Mouse (Mus musculus) adrenal gland, postnatal 14 days (tissue): ENCODE measurements around the gene Pogz. TPM values are rescaled to one million over a fixed set of nuclear protein-coding genes. Genes with fewer than 3 reads are reported as not detected.
A peak's percentile ranks its signal among the peaks of the same experiment; 100 is the strongest.
"Not testable (repeated sequence)": the region's sequence is repeated elsewhere in the genome, so short reads cannot be mapped to it uniquely, and the experiment has no call there.

Experiments used
- DNase-seq: peaks from one replicate; pipeline ENCODE4 v3.0.0; 2021; ENCODE audit warnings: mixed read lengths
- total RNA-seq: library from RNA; stranded (reverse); gene quantifications from 2 replicates; pipeline ENCODE4 v1.2.3, GENCODE M21; 2021

Pogz gene
- total RNA-seq, 1 experiment from 2014 or later: 29.1 TPM

- DNase-seq: no peak
Measured at GRCm38 (mm10) chr3:94915903-94916741, 78.8 kb downstream of the Pogz start.

DNA sequence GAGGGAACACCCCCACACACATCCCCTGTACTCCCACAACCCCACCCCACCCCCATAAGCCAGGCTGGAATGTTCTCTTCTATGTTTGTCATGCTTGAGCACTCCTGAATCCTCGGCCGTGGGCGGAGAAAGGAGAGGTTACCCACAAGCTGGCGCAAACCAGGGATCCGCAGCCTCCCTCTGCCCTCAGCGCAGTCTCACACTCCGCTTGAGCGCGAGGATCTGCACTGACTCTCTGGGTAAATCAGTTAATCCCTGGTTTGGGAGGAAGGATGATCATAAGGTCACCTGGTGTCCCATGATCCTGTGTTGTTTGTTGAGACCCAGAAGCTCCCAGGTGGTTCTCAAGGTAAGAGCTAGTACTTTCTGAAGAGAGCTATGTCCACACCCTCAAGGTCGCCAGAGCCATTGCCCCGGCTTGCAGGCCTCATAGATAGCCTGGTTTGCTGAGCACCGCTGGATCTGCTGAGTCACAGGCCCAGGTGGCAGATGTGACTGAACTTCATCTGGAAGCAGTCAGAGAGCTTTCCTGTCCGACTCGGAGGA is 80.5 kb downstream of the Pogz start:
- no peak for DNase-seq

GRCm38 (mm10) chr3:94918845-94919244 is 81.5 kb downstream of the Pogz start:
- no peak for DNase-seq

DNA sequence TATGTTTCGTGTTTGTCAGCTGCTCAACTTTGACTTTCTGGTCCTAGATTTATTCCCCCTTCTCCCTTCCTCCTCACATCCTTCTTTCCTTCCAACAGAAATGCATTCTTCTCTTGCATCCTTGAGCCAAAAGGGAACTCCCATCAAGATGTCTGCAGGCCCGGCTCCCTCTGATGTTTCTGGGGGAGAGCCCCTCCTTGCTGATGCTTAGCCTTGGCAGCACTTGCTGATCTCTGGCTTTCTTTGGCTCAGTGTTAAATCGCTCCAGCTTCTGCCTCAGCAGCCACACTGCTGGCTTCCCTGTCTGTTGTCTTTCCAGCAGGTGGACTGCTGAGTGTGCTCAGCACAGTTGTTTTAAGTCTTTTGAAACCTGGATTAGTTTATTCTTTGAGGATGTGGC is 83.7 kb downstream of the Pogz start:
- peak; percentile 49 for DNase-seq

DNA sequence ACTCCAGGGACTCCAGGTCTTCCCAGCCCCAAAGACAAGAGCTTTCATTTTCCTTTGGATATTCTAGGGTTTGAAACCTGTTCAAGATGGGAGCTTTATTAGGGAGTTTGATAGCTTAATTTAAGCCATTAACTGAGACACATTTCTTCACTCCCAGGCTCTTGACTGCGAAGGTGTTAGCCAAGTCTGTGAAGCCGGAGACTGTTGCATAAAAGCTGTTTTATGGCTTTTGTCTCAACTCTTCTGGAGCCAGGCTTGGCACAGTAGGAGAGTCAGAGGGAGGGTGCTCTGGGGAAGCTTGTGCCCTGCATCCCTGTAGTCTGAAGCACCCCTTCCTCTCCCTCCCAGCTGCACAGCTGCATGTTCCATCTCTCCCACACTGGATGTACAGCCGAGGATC is 85.0 kb downstream of the Pogz start:
- peak; percentile 23 for DNase-seq

- no peak for DNase-seq
Measured at GRCm38 (mm10) chr3:94924688-94925087, 87.3 kb downstream of the Pogz start.

- not testable (repeated sequence) for DNase-seq
Measured at GRCm38 (mm10) chr3:94926301-94926736, 89.0 kb downstream of the Pogz start.

GRCm38 (mm10) chr3:94928979-94929378 is 91.6 kb downstream of the Pogz start:
- not testable (repeated sequence) for DNase-seq

DNA sequence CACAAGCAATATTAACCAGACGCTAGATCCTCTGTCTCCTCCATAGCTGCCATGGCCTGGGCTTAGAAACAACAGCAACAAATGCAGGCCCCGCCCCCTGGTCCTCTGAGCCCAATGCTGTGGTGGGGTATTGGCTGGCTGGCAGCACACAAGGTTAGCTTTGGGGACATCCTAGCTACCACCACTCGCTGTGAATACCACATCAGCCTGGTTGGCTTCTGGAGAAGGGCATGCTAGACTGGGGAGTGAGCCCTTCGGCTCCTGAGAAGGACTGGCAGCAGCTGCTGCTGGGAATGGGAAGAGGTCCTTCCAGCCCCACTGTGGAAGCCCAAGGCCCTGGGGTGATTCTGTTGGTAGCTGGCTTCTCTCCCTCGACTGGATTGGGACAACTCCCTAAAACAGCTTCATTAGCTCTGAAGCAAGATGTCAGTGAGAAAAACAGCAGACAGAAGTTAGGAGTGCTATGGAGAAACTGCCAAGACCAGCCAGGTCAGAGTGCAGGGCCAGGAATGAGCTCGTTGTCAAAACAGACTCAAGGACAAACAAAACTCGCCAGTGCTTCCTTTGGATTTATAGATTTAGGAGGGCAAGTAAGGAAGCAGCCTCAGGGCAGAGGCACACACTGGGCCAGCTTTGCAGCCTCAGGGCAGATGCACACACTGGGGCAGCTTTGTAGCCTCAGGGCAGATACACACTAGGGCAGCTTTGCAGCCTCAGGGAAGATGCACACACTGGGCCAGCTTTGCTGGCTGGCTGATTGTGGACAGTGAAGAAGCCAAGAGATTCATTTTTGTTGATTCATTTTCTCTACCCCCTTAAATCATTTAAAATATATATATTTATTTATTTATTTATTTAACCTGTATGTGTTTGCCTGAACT is 93.3 kb downstream of the Pogz start:
- peak; percentile 62 for DNase-seq

DNA sequence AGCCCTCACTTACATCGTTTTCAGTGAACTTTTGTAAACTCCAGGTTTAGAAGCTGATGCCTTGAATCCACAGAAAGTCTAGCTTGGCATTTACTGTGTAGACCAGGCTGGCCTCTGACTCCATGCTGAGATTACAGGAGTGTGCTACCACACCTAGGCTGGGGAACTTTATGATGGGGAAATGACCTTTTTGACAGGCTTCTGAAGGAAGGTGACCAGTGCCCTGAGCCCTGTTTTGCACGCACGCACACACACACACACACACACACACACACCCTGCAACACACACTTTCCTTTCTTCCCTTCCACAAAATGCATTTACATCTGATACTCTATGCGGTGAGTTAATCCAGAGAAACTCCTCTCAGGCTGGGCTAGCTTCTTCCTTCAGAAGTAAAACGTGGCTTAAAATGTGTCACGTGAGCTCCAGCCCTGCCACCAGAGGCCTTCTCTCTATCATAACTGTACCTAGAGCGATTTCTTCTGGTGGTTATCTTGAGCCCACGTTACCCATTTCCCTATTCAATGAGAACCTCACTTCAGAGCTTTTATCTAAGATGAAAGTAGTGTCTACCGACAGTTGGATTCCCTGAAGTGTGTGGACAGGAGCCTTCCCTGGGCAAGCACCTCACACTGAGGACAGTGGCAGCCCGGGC is 94.2 kb downstream of the Pogz start:
- DNase-seq: not testable (repeated sequence)

Other genes with a start within 250 kb of the Pogz start
- not detected in 2 replicates for gene Gm10972, start 194.5 kb upstream of the Pogz start, total RNA-seq
- gene Tuft1, start 178.7 kb upstream of the Pogz start, total RNA-seq: 7.1 and 7.4 TPM in 2 replicates
- 17.3 and 89.6 TPM in 2 replicates for gene Selenbp2, start 144.0 kb upstream of the Pogz start, total RNA-seq
- gene Cgn, start 51.1 kb upstream of the Pogz start, total RNA-seq: 2.0 and 3.3 TPM in 2 replicates
- gene Psmb4, start 49.4 kb downstream of the Pogz start, total RNA-seq: 262 and 280 TPM in 2 replicates
- 68.0 and 87.5 TPM in 2 replicates for gene Selenbp1, start 95.5 kb downstream of the Pogz start, total RNA-seq
- 22.4 and 26.9 TPM in 2 replicates for gene Rfx5, start 116.5 kb downstream of the Pogz start, total RNA-seq
- 40.5 and 46.3 TPM in 2 replicates for gene Pi4kb, start 137.2 kb downstream of the Pogz start, total RNA-seq
- gene Zfp687, start 177.9 kb downstream of the Pogz start, total RNA-seq: 30.9 and 33.2 TPM in 2 replicates
- gene Psmd4, start 205.0 kb downstream of the Pogz start, total RNA-seq: 218 and 243 TPM in 2 replicates